Mouse (Mus musculus) limb, embryonic 12.5 days (tissue): ENCODE results near the gene Gm826. TPM values are rescaled to one million over a fixed set of nuclear protein-coding genes. Genes with fewer than 3 reads are reported as not detected.

ENCODE experiments used
- ATAC-seq: fragments of 200-750 bp; cut with Nextera tagmentation; 2 replicates; pipeline ENCODE4 v1.8.0; 2017; ENCODE audit warnings: low read depth, moderate TSS enrichment; ENCODE audit not compliant: insufficient number of reproducible peaks, insufficient read depth, low FRiP score, low TSS enrichment
- H3K27ac ChIP-seq: fragments of 300-500 bp; sonication (generic); 2 replicates; pipeline ENCODE4 v1.5.1; 2016; ENCODE audit warnings: mild to moderate bottlenecking, moderate library complexity
- H3K27me3 ChIP-seq: fragments of 300-500 bp; sonication (generic); 2 replicates; pipeline ENCODE4 v1.6.1; 2016; ENCODE audit warnings: mild to moderate bottlenecking, moderate library complexity
- H3K36me3 ChIP-seq: fragments of 300-500 bp; sonication (generic); 2 replicates; pipeline ENCODE4 v1.6.1; 2016; ENCODE audit warnings: mild to moderate bottlenecking, moderate library complexity
- H3K4me1 ChIP-seq: fragments of 300-500 bp; sonication (generic); replicated peaks from 2 replicates; pipeline ENCODE4 v1.6.1; 2016
- H3K4me2 ChIP-seq: fragments of 300-500 bp; sonication (generic); 2 replicates; pipeline ENCODE4 v1.6.1; 2016; ENCODE audit warnings: mild to moderate bottlenecking, moderate library complexity
- H3K4me3 ChIP-seq: fragments of 300-500 bp; sonication (generic); replicated peaks from 2 replicates; pipeline ENCODE4 v1.5.1; 2016; ENCODE audit warnings: mild to moderate bottlenecking
- H3K9ac ChIP-seq: fragments of 300-500 bp; sonication (generic); replicated peaks from 2 replicates; pipeline ENCODE4 v1.6.1; 2016; ENCODE audit warnings: mild to moderate bottlenecking, moderate library complexity
- H3K9me3 ChIP-seq: fragments of 300-500 bp; sonication (generic); 2 replicates; pipeline ENCODE4 v1.6.1; 2016; ENCODE audit warnings: mild to moderate bottlenecking, moderate library complexity
- WGBS: fragments of 180-500 bp; shearing (Covaris S2); methylation state at CpG from one replicate; pipeline ENCODE4 v1.1.7; 2016; 5-methylcytosine and 5-hydroxymethylcytosine counted together
- polyA plus RNA-seq: library from polyadenylated mRNA; unstranded; fragments of >200 nt; fragmentation: Nextera tagmentation; extraction: Ambion mirVana; gene quantifications from 2 replicates; pipeline ENCODE4 v1.2.1, GENCODE M21; 2016

Gm826 gene
- polyA plus RNA-seq, 1 experiment from 2014 or later = not detected

DNA sequence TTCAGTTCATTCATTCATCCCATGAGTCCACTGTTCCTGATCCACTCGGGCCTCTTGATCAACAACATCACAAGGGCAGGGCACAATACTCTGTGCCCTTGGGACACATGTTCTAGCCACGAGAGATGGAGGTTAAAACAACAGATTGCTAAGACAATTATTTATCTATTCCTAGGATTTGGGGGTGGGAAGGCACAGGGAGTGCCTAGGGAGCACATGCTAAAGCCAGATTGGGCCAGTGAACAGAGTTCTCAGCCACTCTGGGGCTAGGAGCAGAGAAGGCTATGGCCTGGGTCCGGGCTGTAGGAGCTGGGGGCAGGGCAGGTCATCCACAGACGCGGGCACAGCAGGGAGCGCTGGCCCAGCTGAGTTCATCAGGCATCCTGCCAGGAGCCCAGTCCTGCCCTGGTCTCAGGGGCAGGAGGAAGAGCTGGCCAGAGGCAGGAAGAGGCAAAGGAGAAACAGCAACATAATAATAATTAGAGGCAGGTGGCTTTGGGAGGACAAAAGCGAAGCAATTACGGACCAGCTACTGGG, 17.1 kb upstream of the Gm826 start:
- Histone ChIP-seq H3K9me3 (no peaks in the 10 kb centered on the region), H3K4me1 (peaks cover 31% of the 10 kb centered on the region), H3K4me2 (no peak overlapping the region), H3K9ac (no peak overlapping the region), H3K4me3 (no peak overlapping the region), H3K27me3 (peaks cover 14% of the 10 kb centered on the region), H3K27ac (no peak overlapping the region), H3K36me3 (no peaks in the 10 kb centered on the region)
- 20% methylated on average over 8 of the region's 8 CpGs for WGBS
- ATAC-seq = no peak

- no peak for ATAC-seq
- peaks cover 31% of the 10 kb centered on the region for H3K4me1 ChIP-seq
- H3K36me3 ChIP-seq = no peaks in the 10 kb centered on the region
- 52% methylated on average over 4 of the region's 4 CpGs for WGBS
- H3K27me3 ChIP-seq = peaks cover 10% of the 10 kb centered on the region
- H3K9ac ChIP-seq = no peak overlapping the region
- no peak overlapping the region for H3K4me2 ChIP-seq
- no peak overlapping the region for H3K27ac ChIP-seq
- no peak overlapping the region for H3K4me3 ChIP-seq
- H3K9me3 ChIP-seq = no peaks in the 10 kb centered on the region
Observed at GRCm38 (mm10) chr2:160349578-160349977, 15.6 kb upstream of the Gm826 start.

DNA sequence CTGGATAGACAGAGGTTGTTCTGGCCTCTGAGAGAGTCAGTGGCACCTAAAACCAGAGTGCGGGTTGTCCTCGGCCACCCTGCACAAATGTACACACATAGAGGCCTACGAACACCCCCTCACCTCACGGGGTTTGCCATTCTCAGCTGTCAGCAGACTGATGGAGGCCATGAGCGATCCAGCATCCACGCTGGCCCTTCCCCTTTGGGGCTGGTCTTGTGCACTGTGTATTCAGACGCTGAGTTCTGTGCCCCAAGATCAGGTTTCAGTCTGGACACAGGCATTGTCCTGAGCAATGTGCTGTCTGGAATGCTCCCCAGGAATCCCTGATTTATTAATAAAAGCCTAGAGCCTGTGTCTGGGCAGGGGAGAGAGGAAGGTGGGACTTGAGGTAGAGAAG, 14.8 kb upstream of the Gm826 start:
- H3K4me1 ChIP-seq = peaks cover 31% of the 10 kb centered on the region

DNA sequence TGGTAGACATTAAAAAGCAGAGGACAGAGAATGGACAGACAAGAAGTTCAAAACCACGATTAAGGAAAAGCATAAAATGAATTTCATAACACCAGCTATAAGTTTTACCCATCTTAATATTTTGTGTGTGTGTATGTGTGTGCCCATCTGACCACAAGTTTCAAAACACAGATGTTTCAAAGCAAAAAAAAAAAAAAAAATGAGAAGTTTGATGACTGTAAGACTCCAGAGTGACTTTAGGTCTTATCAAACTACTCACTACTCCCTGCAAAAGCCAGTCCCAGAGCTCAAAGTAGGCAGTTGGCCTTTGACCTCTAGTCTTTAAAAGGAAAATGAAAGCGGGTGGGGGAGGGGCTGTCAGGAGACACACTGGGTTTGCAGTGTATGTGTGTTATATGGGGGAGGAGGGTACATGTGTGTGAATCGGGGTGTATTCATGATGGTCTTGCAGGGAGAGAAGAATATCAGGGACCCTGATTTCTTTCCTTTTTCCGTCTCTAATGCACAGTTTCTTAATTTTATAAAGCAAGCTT, 14.2 kb upstream of the Gm826 start:
- 40% methylated on average over 4 of the region's 4 CpGs for WGBS
- Histone ChIP-seq H3K4me1 (peaks cover 24% of the 10 kb centered on the region), H3K9me3 (no peaks in the 10 kb centered on the region)

More for the DNA sequence above, 14.8 kb upstream of the Gm826 start:
- ATAC-seq = 0 out of 2 replicates have a peak, but pooled peaks have one; percentile 13
- H3K9me3 ChIP-seq = no peaks in the 10 kb centered on the region
- H3K36me3 ChIP-seq = no peaks in the 10 kb centered on the region
- H3K4me2 ChIP-seq = no peak overlapping the region
- H3K27me3 ChIP-seq = peaks cover 8% of the 10 kb centered on the region
- 29% methylated on average over 7 of the region's 7 CpGs for WGBS
- H3K9ac ChIP-seq = no peak overlapping the region
- H3K27ac ChIP-seq = 0 out of 2 replicates have a peak overlapping the region, but pooled peaks have one; percentile 17
- H3K4me3 ChIP-seq = no peak overlapping the region

GRCm38 (mm10) chr2:160345644-160346043, 11.7 kb upstream of the Gm826 start:
- ATAC-seq = no peak
- no peaks in the 10 kb centered on the region for H3K9me3 ChIP-seq
- no peak overlapping the region for H3K27ac ChIP-seq
- H3K4me3 ChIP-seq = no peak overlapping the region
- H3K4me2 ChIP-seq = no peak overlapping the region
- H3K36me3 ChIP-seq = no peaks in the 10 kb centered on the region
- peaks cover 12% of the 10 kb centered on the region for H3K4me1 ChIP-seq
- peaks cover 3% of the 10 kb centered on the region; the same call in 1 of the 2 replicates for H3K27me3 ChIP-seq
- H3K9ac ChIP-seq = no peak overlapping the region

More for the DNA sequence above, 14.2 kb upstream of the Gm826 start:
- no peak overlapping the region for H3K4me2 ChIP-seq
- H3K4me3 ChIP-seq = no peak overlapping the region
- H3K9ac ChIP-seq = no peak overlapping the region
- no peaks in the 10 kb centered on the region for H3K36me3 ChIP-seq
- no peak overlapping the region for H3K27ac ChIP-seq
- H3K27me3 ChIP-seq = peaks cover 5% of the 10 kb centered on the region
- ATAC-seq = no peak

DNA sequence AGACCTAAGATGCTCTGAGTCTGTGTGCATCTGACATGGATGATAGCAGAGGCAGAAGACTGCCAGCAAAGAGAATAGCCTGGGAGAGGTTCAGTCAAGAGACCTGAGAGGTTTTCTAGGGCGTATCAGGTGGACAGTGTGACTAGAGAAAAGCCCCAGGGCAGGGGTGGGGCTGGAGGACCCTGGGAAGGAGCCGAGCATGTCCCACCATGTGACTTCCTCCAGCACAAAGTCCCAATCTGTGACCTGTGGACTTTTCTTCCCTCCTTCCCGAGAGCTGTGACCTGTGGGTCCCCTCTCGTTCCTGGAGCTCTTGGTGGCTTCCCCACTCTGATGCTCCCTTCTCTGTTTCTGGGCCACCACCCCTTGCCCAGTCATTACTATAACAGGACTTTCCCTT, 6.2 kb upstream of the Gm826 start:
- H3K4me2 ChIP-seq = no peak overlapping the region
- H3K9me3 ChIP-seq = no peaks in the 10 kb centered on the region
- 0 out of 2 replicates have a peak, but pooled peaks cover 4% of the 10 kb centered on the region for H3K27me3 ChIP-seq
- H3K4me1 ChIP-seq = no peaks in the 10 kb centered on the region
- H3K36me3 ChIP-seq = no peaks in the 10 kb centered on the region
- WGBS = 55% methylated on average over 4 of the region's 4 CpGs
- H3K9ac ChIP-seq = no peak overlapping the region
- H3K27ac ChIP-seq = no peak overlapping the region
- H3K4me3 ChIP-seq = no peak overlapping the region
- ATAC-seq = no peak

DNA sequence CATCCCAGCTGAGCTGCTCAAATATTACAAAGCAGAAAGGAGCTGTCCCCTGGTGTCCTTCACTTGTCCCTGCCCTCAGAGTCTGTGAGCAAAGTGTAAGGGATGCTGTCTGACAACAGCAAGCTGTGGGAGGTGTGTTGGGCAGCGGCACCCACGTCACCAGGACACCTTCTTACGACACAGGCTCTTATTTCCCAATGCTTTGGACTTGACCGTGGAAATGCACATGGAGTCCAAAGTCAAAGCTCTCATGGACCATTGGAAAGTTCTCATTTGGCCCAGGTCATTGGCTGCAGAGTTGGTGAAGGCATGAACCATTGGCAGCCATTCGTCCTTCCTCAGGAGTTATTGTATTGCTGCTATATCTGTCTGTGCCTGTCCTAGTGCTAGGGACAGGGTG, 5.6 kb upstream of the Gm826 start:
- Histone ChIP-seq H3K27ac (no peak overlapping the region), H3K4me3 (no peak overlapping the region), H3K9ac (no peak overlapping the region), H3K36me3 (no peaks in the 10 kb centered on the region), H3K4me1 (no peaks in the 10 kb centered on the region), H3K9me3 (no peaks in the 10 kb centered on the region), H3K4me2 (no peak overlapping the region), H3K27me3 (0 out of 2 replicates have a peak, but pooled peaks cover 4% of the 10 kb centered on the region)
- no peak for ATAC-seq
- WGBS = 89% methylated on average over 5 of the region's 5 CpGs

DNA sequence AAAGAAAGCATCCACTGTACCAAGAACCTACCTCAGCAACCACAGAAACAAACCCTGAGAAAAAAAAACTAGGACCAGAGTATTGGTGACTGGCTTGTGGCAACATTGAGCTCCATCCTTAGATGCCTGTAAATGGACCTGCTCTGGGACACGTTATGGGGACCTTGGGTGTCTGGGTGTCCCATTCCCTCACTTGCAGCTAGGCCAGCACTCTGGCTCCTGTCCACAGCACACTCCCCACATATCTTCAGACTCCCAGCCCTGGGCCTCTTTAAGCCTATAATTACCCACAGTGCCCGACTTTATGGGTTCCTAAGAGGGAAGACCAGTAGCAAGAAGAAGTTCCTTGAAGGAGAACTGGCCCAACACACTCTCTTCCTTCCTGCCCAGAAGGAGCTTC, 2.1 kb upstream of the Gm826 start:
- H3K4me2 ChIP-seq = no peak overlapping the region
- H3K27ac ChIP-seq = no peak overlapping the region
- 0 out of 2 replicates have a peak, but pooled peaks cover 4% of the 10 kb centered on the region for H3K27me3 ChIP-seq
- no peak for ATAC-seq
- H3K4me3 ChIP-seq = no peak overlapping the region
- no peaks in the 10 kb centered on the region for H3K9me3 ChIP-seq
- H3K36me3 ChIP-seq = no peaks in the 10 kb centered on the region
- 0 out of 2 replicates have a peak, but pooled peaks cover 6% of the 10 kb centered on the region for H3K4me1 ChIP-seq
- no peak overlapping the region for H3K9ac ChIP-seq
- 48% methylated on average over 2 of the region's 2 CpGs for WGBS

DNA sequence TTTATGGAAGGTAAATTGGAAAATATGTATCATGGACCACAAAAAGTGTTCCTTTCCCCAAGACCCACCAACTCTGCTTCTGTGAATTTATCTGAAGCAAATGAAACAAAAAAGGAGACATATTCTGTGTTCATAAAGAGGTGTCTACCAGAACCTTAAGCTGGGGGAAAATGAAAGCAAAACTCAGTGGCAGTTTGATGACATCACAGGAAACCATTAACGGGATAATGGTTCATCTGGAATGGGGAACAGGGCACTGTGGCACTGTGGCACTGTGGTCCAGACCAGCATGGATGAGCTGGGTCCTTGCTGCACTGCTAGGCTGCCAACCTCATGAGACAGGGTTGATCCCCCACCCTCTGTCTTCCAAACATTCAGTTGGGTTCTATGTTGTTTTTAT, 1.1 kb upstream of the Gm826 start:
- Histone ChIP-seq H3K4me3 (no peak overlapping the region), H3K36me3 (no peaks in the 10 kb centered on the region), H3K4me2 (no peak overlapping the region), H3K27me3 (0 out of 2 replicates have a peak, but pooled peaks cover 4% of the 10 kb centered on the region), H3K4me1 (0 out of 2 replicates have a peak, but pooled peaks cover 6% of the 10 kb centered on the region), H3K9me3 (no peaks in the 10 kb centered on the region), H3K9ac (no peak overlapping the region), H3K27ac (no peak overlapping the region)
- ATAC-seq = no peak
- 64% methylated on average over 1 of the region's 1 CpGs for WGBS

- Histone ChIP-seq H3K4me3 (no peak overlapping the region), H3K4me1 (peaks cover 16% of the 10 kb centered on the region), H3K4me2 (no peak overlapping the region), H3K9ac (no peak overlapping the region), H3K27ac (no peak overlapping the region), H3K9me3 (no peaks in the 10 kb centered on the region), H3K27me3 (no peaks in the 10 kb centered on the region), H3K36me3 (no peaks in the 10 kb centered on the region)
- no peak for ATAC-seq
- 74% methylated on average over 12 of the region's 12 CpGs for WGBS
Observed at GRCm38 (mm10) chr2:160332516-160333325, 1.2 kb downstream of the Gm826 start.

DNA sequence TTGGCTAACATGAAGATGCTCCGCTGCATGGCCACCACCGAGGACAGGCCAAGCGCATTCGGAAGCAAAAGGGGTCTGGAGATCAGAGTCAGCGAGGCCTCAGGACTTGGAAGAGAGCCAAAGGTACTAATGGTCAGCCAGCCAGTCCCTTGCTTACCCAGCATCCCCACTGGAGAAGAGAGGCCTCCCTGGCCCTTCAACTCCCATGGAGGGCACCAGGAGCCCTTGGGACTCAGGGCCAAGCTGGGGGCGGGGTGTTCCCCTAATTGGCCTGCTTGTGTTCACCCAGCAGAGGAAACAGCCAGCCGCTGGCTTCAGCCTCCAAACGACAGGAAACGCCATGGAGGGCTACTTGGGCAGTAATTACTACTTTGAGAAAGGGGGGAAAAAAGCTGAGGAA, 5.1 kb downstream of the Gm826 start:
- ATAC-seq = no peak
- no peak overlapping the region for H3K4me3 ChIP-seq
- H3K4me2 ChIP-seq = no peak overlapping the region
- no peaks in the 10 kb centered on the region for H3K27me3 ChIP-seq
- 36% methylated on average over 9 of the region's 9 CpGs for WGBS
- no peaks in the 10 kb centered on the region for H3K9me3 ChIP-seq
- peaks cover 27% of the 10 kb centered on the region for H3K4me1 ChIP-seq
- no peak overlapping the region for H3K27ac ChIP-seq
- no peaks in the 10 kb centered on the region for H3K36me3 ChIP-seq
- no peak overlapping the region for H3K9ac ChIP-seq
